In genomic region chr13:70178073-70178491, GRCm38 (mm10) we compare ENCODE assay signal across 17 mouse cellular contexts.
DNase-seq lines count a peak whose midpoint lies in the region; ATAC-seq lines count a peak whose summit lies in the region.
"Had no signal": no experiment of that assay in that cellular context is flagged by ENCODE, and none has a peak within 500 bp of the region (broad histone marks: within the 10 kb centered on the region; RNA-seq: fewer than 3 reads in every experiment).

No protein-coding gene starts in this region.

- H3K9me3 ChIP-seq in forebrain, embryonic 12.5 days = no peaks in the 10 kb centered on the region
- H3K9me3 ChIP-seq in forebrain, embryonic 10.5 days = no peaks in the 10 kb centered on the region
- no peaks in the 10 kb centered on the region for H3K9me3 ChIP-seq in midbrain, embryonic 13.5 days
- H3K9me3 ChIP-seq in midbrain, embryonic 10.5 days (replicated peaks) = no peaks in the 10 kb centered on the region
- no peaks in the 10 kb centered on the region for H3K9me3 ChIP-seq in hindbrain, embryonic 14.5 days (ENCODE audit: control insufficient read depth, low read length)
- H3K9me3 ChIP-seq in neural tube, embryonic 13.5 days = no peaks in the 10 kb centered on the region
- H3K9me3 ChIP-seq: heart, embryonic 13.5 days had no signal

- no peaks in the 10 kb centered on the region for H3K27me3 ChIP-seq in forebrain, embryonic 12.5 days
- no peaks in the 10 kb centered on the region for H3K27me3 ChIP-seq in forebrain, embryonic 10.5 days (ENCODE audit: poor library complexity, severe bottlenecking)
- no peaks in the 10 kb centered on the region for H3K27me3 ChIP-seq in midbrain, embryonic 13.5 days
- H3K27me3 ChIP-seq in midbrain, embryonic 10.5 days (ENCODE audit: low read depth, poor library complexity, severe bottlenecking) = no peaks in the 10 kb centered on the region
- H3K27me3 ChIP-seq in hindbrain, embryonic 14.5 days (ENCODE audit: control insufficient read depth, insufficient read depth, low read length) = no peaks in the 10 kb centered on the region
- H3K27me3 ChIP-seq in neural tube, embryonic 13.5 days = no peaks in the 10 kb centered on the region
- H3K27me3 ChIP-seq: heart, embryonic 13.5 days had no signal

- WGBS in forebrain, embryonic 12.5 days = 45% methylated on average over 8 of the region's 8 CpGs
- WGBS in forebrain, embryonic 10.5 days = 72% methylated on average over 8 of the region's 8 CpGs
- 49% methylated on average over 8 of the region's 8 CpGs for WGBS in midbrain, embryonic 13.5 days
- 75% methylated on average over 8 of the region's 8 CpGs for WGBS in midbrain, embryonic 10.5 days
- WGBS in hindbrain, embryonic 14.5 days = 30% methylated on average over 8 of the region's 8 CpGs
- 13% methylated on average over 8 of the region's 8 CpGs for WGBS in neural tube, embryonic 13.5 days

- no peak overlapping the region for H3K4me3 ChIP-seq in forebrain, embryonic 12.5 days (replicated peaks)
- no peak overlapping the region for H3K4me3 ChIP-seq in forebrain, embryonic 10.5 days
- no peak overlapping the region for H3K4me3 ChIP-seq in midbrain, embryonic 13.5 days (replicated peaks)
- H3K4me3 ChIP-seq in midbrain, embryonic 10.5 days = no peak overlapping the region
- H3K4me3 ChIP-seq in hindbrain, embryonic 14.5 days (replicated peaks; ENCODE audit: low read length) = no peak overlapping the region
- no peak overlapping the region for H3K4me3 ChIP-seq in neural tube, embryonic 13.5 days
- H3K4me3 ChIP-seq: heart, embryonic 13.5 days; myocyte had no signal

- DNase-seq in forebrain, embryonic 10.5 days (ENCODE audit: extremely low spot score, low spot score) = no peak
- no peak for DNase-seq in midbrain, embryonic 10.5 days (ENCODE audit: low spot score)
- DNase-seq in hindbrain, embryonic 14.5 days (ENCODE audit: low spot score) = peak; percentile 48
- no peak for DNase-seq in lung, postnatal 4 days
- no peak for DNase-seq in layer of hippocampus, adult 9-11 months
- DNase-seq: cerebellum, postnatal 25 days; gastrocnemius, postnatal 10 days; kidney, adult 18-20 months; lung, postnatal 14 days; right cerebral cortex, postnatal 25 days; thymus, postnatal 14 days had no signal

- ATAC-seq in forebrain, embryonic 12.5 days (ENCODE audit: low FRiP score) = peak; percentile 79
- peak; percentile 58 for ATAC-seq in midbrain, embryonic 13.5 days
- peak; percentile 64; the same call in 1 of the 2 replicates for ATAC-seq in hindbrain, embryonic 14.5 days (ENCODE audit: low FRiP score)
- peak; percentile 91 for ATAC-seq in neural tube, embryonic 13.5 days (ENCODE audit: low read depth)

- no peak overlapping the region for H3K4me2 ChIP-seq in forebrain, embryonic 12.5 days
- H3K4me2 ChIP-seq in midbrain, embryonic 13.5 days (replicated peaks) = no peak overlapping the region
- no peak overlapping the region for H3K4me2 ChIP-seq in hindbrain, embryonic 14.5 days (replicated peaks)
- no peak overlapping the region for H3K4me2 ChIP-seq in neural tube, embryonic 13.5 days
- H3K4me2 ChIP-seq: heart, embryonic 13.5 days; liver, embryonic 11.5 days had no signal

- no peaks in the 10 kb centered on the region for H3K36me3 ChIP-seq in forebrain, embryonic 12.5 days (replicated peaks)
- no peaks in the 10 kb centered on the region for H3K36me3 ChIP-seq in forebrain, embryonic 10.5 days (replicated peaks)
- no peaks in the 10 kb centered on the region for H3K36me3 ChIP-seq in midbrain, embryonic 13.5 days
- no peaks in the 10 kb centered on the region for H3K36me3 ChIP-seq in midbrain, embryonic 10.5 days
- no peaks in the 10 kb centered on the region for H3K36me3 ChIP-seq in hindbrain, embryonic 14.5 days (replicated peaks; ENCODE audit: control insufficient read depth, insufficient read depth)
- H3K36me3 ChIP-seq in neural tube, embryonic 13.5 days = no peaks in the 10 kb centered on the region
- H3K36me3 ChIP-seq: heart, embryonic 13.5 days had no signal

- H3K27ac ChIP-seq in forebrain, embryonic 12.5 days = 0 out of 2 replicates have a peak overlapping the region, but pooled peaks have one; percentile 36
- no peak overlapping the region for H3K27ac ChIP-seq in forebrain, embryonic 10.5 days
- peak overlapping the region; percentile 54; the same call in 1 of the 2 replicates for H3K27ac ChIP-seq in midbrain, embryonic 13.5 days
- H3K27ac ChIP-seq in midbrain, embryonic 10.5 days (replicated peaks) = no peak overlapping the region
- peak overlapping the region; percentile 44; the same call in 1 of the 2 replicates for H3K27ac ChIP-seq in hindbrain, embryonic 14.5 days
- H3K27ac ChIP-seq in neural tube, embryonic 13.5 days (replicated peaks) = peak overlapping the region; percentile 74
- H3K27ac ChIP-seq: heart, embryonic 13.5 days had no signal

- 0 out of 2 replicates have a peak, but pooled peaks cover 3% of the 10 kb centered on the region for H3K4me1 ChIP-seq in forebrain, embryonic 12.5 days
- H3K4me1 ChIP-seq in forebrain, embryonic 10.5 days = no peaks in the 10 kb centered on the region
- H3K4me1 ChIP-seq in midbrain, embryonic 13.5 days (replicated peaks) = 0 out of 2 replicates have a peak, but pooled peaks cover 5% of the 10 kb centered on the region
- H3K4me1 ChIP-seq in midbrain, embryonic 10.5 days = no peaks in the 10 kb centered on the region
- H3K4me1 ChIP-seq in hindbrain, embryonic 14.5 days (replicated peaks; ENCODE audit: control insufficient read depth, insufficient read depth, low read length) = no peaks in the 10 kb centered on the region; the same call in 1 of the 2 replicates
- H3K4me1 ChIP-seq in neural tube, embryonic 13.5 days (replicated peaks) = peaks cover 21% of the 10 kb centered on the region
- H3K4me1 ChIP-seq: heart, embryonic 13.5 days had no signal

- no peak overlapping the region for H3K9ac ChIP-seq in forebrain, embryonic 12.5 days
- no peak overlapping the region for H3K9ac ChIP-seq in midbrain, embryonic 13.5 days (replicated peaks)
- H3K9ac ChIP-seq in hindbrain, embryonic 14.5 days = no peak overlapping the region; the same call in 1 of the 2 replicates
- no peak overlapping the region for H3K9ac ChIP-seq in neural tube, embryonic 13.5 days
- H3K9ac ChIP-seq: heart, embryonic 13.5 days had no signal

Comparison
In these comparisons a context has a peak if more than half of its experiments do, and no peak if none do; other contexts are left out.
1. H3K27ac ChIP-seq: peak in forebrain, embryonic 12.5 days (single experiment), midbrain, embryonic 13.5 days (single experiment), hindbrain, embryonic 14.5 days (single experiment) and neural tube, embryonic 13.5 days (single experiment); none in forebrain, embryonic 10.5 days (single experiment) and midbrain, embryonic 10.5 days (single experiment).
2. Peak in every context shown above with its lines, with median percentiles within 50 percentile points of each other: ATAC-seq.